Mouse (Mus musculus): ENCODE results near the gene Tmod3. TPM values are rescaled to one million over a fixed set of nuclear protein-coding genes. Genes with fewer than 3 reads are reported as not detected.
A peak's percentile ranks its signal among the peaks of the same experiment; 100 is the strongest.

Gene Tmod3
- polyA plus RNA-seq (2012; ENCODE audit: insufficient read depth, insufficient read length, low replicate concordance, missing spikeins): not detected in 2 replicates

GRCm38 (mm10) chr9:75559512-75560012 lies at the start of gene Tmod3:
Gene Tmod3 (minus strand): TSS chr9:75559657.
- peak; percentile 75; the same call in 1 of the 2 replicates for TF ChIP-seq POLR2A (IDR thresholded peaks at IDR 0.05; ENCODE audit: insufficient read depth, low read depth, low read length)
- TF ChIP-seq CTCF (IDR thresholded peaks at IDR 0.05; ENCODE audit: insufficient read depth, low read depth, low read length): no peak
- peak within 1 kb of the TSS; percentile 4; the same call in 1 of the 2 replicates for H3K27ac ChIP-seq (ENCODE audit: insufficient read depth, low read depth, low read length)
- 2% methylated on average over 21 of the region's 21 CpGs for WGBS

GRCm38 (mm10) chr9:75607496-75607895 lies 48.0 kb upstream of the Tmod3 start:
- Histone ChIP-seq H3K27ac (ENCODE audit: insufficient read depth, low read depth, low read length) (no peak overlapping the region), H3K4me3 (ENCODE audit: insufficient read depth, low read depth, low read length) (no peak overlapping the region), H3K4me1 (ENCODE audit: control insufficient read depth, insufficient read depth, low read length) (peaks cover 6% of the 10 kb centered on the region; the same call in 1 of the 2 replicates)
- TF ChIP-seq POLR2A (IDR thresholded peaks at IDR 0.05; ENCODE audit: insufficient read depth, low read depth, low read length): no peak
- no peak for TF ChIP-seq CTCF (IDR thresholded peaks at IDR 0.05; ENCODE audit: insufficient read depth, low read depth, low read length)
- 82% methylated on average over 4 of the region's 4 CpGs for WGBS

More at GRCm38 (mm10) chr9:75559512-75560012, at the start of gene Tmod3:
- peaks cover 2% of the 10 kb centered on the region; the same call in 1 of the 2 replicates for H3K4me1 ChIP-seq (ENCODE audit: control insufficient read depth, insufficient read depth, low read length)
- peak within 1 kb of the TSS; percentile 87 for H3K4me3 ChIP-seq (ENCODE audit: insufficient read depth, low read depth, low read length)

GRCm38 (mm10) chr9:75601510-75601909 lies 42.1 kb upstream of the Tmod3 start:
- H3K27ac ChIP-seq (ENCODE audit: insufficient read depth, low read depth, low read length): no peak overlapping the region
- 70% methylated on average over 12 of the region's 12 CpGs for WGBS
- H3K4me1 ChIP-seq (ENCODE audit: control insufficient read depth, insufficient read depth, low read length): peaks cover 15% of the 10 kb centered on the region
- no peak overlapping the region for H3K4me3 ChIP-seq (ENCODE audit: insufficient read depth, low read depth, low read length)
- no peak for TF ChIP-seq CTCF (IDR thresholded peaks at IDR 0.05; ENCODE audit: insufficient read depth, low read depth, low read length)
- no peak for TF ChIP-seq POLR2A (IDR thresholded peaks at IDR 0.05; ENCODE audit: insufficient read depth, low read depth, low read length)

GRCm38 (mm10) chr9:75600166-75600934 lies 40.9 kb upstream of the Tmod3 start:
- Histone ChIP-seq H3K4me1 (ENCODE audit: control insufficient read depth, insufficient read depth, low read length) (peaks cover 15% of the 10 kb centered on the region), H3K4me3 (ENCODE audit: insufficient read depth, low read depth, low read length) (no peak overlapping the region), H3K27ac (ENCODE audit: insufficient read depth, low read depth, low read length) (peak overlapping the region; percentile 50)
- TF ChIP-seq CTCF (IDR thresholded peaks at IDR 0.05; ENCODE audit: insufficient read depth, low read depth, low read length): no peak
- no peak for TF ChIP-seq POLR2A (IDR thresholded peaks at IDR 0.05; ENCODE audit: insufficient read depth, low read depth, low read length)
- 66% methylated on average over 7 of the region's 7 CpGs for WGBS

GRCm38 (mm10) chr9:75599191-75599841 lies 39.9 kb upstream of the Tmod3 start:
- Histone ChIP-seq H3K27ac (ENCODE audit: insufficient read depth, low read depth, low read length) (peak overlapping the region; percentile 50; the same call in 1 of the 2 replicates), H3K4me3 (ENCODE audit: insufficient read depth, low read depth, low read length) (no peak overlapping the region), H3K4me1 (ENCODE audit: control insufficient read depth, insufficient read depth, low read length) (peaks cover 15% of the 10 kb centered on the region)
- WGBS: 22% methylated on average over 5 of the region's 5 CpGs
- TF ChIP-seq CTCF (IDR thresholded peaks at IDR 0.05; ENCODE audit: insufficient read depth, low read depth, low read length): no peak
- no peak for TF ChIP-seq POLR2A (IDR thresholded peaks at IDR 0.05; ENCODE audit: insufficient read depth, low read depth, low read length)

GRCm38 (mm10) chr9:75597596-75597995 lies 38.1 kb upstream of the Tmod3 start:
- peak overlapping the region; percentile 38 for H3K27ac ChIP-seq (ENCODE audit: insufficient read depth, low read depth, low read length)
- WGBS: 70% methylated on average over 4 of the region's 4 CpGs
- no peak overlapping the region for H3K4me3 ChIP-seq (ENCODE audit: insufficient read depth, low read depth, low read length)
- H3K4me1 ChIP-seq (ENCODE audit: control insufficient read depth, insufficient read depth, low read length): peaks cover 22% of the 10 kb centered on the region
- no peak for TF ChIP-seq POLR2A (IDR thresholded peaks at IDR 0.05; ENCODE audit: insufficient read depth, low read depth, low read length)
- TF ChIP-seq CTCF (IDR thresholded peaks at IDR 0.05; ENCODE audit: insufficient read depth, low read depth, low read length): no peak

- no peak overlapping the region for H3K4me3 ChIP-seq (ENCODE audit: insufficient read depth, low read depth, low read length)
- WGBS: 57% methylated on average over 13 of the region's 13 CpGs
- no peak for TF ChIP-seq POLR2A (IDR thresholded peaks at IDR 0.05; ENCODE audit: insufficient read depth, low read depth, low read length)
- no peak for TF ChIP-seq CTCF (IDR thresholded peaks at IDR 0.05; ENCODE audit: insufficient read depth, low read depth, low read length)
- H3K27ac ChIP-seq (ENCODE audit: insufficient read depth, low read depth, low read length): peak overlapping the region; percentile 38
- H3K4me1 ChIP-seq (ENCODE audit: control insufficient read depth, insufficient read depth, low read length): peaks cover 22% of the 10 kb centered on the region
Observed at GRCm38 (mm10) chr9:75597036-75597435, 37.6 kb upstream of the Tmod3 start.

- no peak overlapping the region for H3K27ac ChIP-seq (ENCODE audit: insufficient read depth, low read depth, low read length)
Observed at GRCm38 (mm10) chr9:75593481-75593880, 34.0 kb upstream of the Tmod3 start.

More at GRCm38 (mm10) chr9:75593481-75593880, 34.0 kb upstream of the Tmod3 start:
- Histone ChIP-seq H3K4me1 (ENCODE audit: control insufficient read depth, insufficient read depth, low read length) (peaks cover 7% of the 10 kb centered on the region; the same call in 1 of the 2 replicates), H3K4me3 (ENCODE audit: insufficient read depth, low read depth, low read length) (no peak overlapping the region)
- TF ChIP-seq POLR2A (IDR thresholded peaks at IDR 0.05; ENCODE audit: insufficient read depth, low read depth, low read length): no peak
- no peak for TF ChIP-seq CTCF (IDR thresholded peaks at IDR 0.05; ENCODE audit: insufficient read depth, low read depth, low read length)
- 78% methylated on average over 5 of the region's 5 CpGs for WGBS
